Mouse (Mus musculus): ENCODE results near the gene Zcchc7.

GRCm38 (mm10) chr4:44917312-44917848, 161.7 kb downstream of the Zcchc7 start:
- TF ChIP-seq CTCF (IDR thresholded peaks at IDR 0.05; ENCODE audit: low read depth, low read length) (no peak), POLR2A (IDR thresholded peaks at IDR 0.05; ENCODE audit: borderline replicate concordance, low read depth, low read length) (no peak)
